Mouse (Mus musculus) kidney, postnatal 4 days (tissue): ENCODE measurements around the gene Otulinl.
A peak's percentile ranks its signal among the peaks of the same experiment; 100 is the strongest.

Experiments
- DNase-seq, 2 experiments: peaks; one replicate each; pipeline ENCODE4 v3.0.0; 2021; ENCODE audit warnings: mixed read lengths in 2 of 2

The Otulinl gene

DNA sequence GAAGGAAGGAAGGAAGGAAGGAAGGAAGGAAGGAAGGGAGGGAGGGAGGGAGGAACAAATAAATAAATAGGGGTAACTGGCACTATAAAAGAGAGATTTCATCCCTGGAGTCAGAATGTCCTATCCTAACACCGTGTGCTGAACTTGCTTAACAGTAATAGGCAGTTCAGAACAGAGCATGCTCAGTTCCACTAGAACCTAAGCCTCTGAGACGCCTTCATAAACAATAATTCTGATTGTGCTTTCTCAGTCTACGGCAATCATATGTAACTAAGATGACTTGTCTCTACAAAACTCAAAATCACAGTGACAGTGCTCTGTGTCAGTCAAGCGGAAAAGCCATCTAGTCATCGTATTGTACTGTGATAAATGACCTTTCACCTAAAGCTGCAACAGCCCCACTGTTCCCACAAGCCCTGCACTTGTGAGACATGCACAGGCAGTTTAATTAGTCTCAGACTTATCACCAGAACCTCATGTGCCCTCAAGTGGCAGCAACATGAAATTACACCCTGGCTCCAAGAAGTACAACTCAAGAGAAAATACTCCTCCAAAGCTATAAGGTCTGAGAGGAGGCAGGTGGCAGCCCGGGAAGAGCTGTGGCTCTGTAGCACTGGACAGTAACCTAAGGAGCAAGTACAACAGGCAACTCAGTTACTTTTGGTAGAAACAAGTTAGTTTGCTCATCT lies 68.7 kb downstream of the Otulinl start:
- peak; percentile 78 to 81 for DNase-seq

GRCm38 (mm10) chr15:27609554-27609953 lies 71.8 kb downstream of the Otulinl start:
- DNase-seq, result no peak

DNA sequence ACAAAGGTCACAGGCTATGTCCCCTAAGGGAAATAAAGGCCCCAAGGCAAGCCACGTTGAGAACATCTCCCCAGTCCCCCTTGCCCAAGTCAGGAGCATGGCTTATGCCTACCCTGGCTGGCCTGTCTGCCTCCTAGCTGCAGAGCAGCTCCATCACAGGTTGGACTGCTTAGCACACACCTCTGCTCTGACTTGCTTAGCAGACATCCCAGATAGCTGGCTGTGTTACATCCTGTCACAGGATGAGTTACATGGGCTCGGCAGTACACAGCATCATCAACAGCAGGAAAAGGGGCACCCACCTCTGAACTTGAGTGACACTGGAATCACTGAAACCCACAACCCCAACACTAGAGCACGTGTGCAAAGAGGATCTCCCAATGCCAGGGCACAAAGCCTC lies 76.1 kb downstream of the Otulinl start:
- DNase-seq, result no peak
